Mouse (Mus musculus): ENCODE results near the gene Dedd.
"Not testable (repeated sequence)": the region's sequence is repeated elsewhere in the genome, so short reads cannot be mapped to it uniquely, and the experiment has no call there.

Dedd gene

GRCm38 (mm10) chr1:171319748-171320147, 9.2 kb upstream of the Dedd start:
- in situ Hi-C loops (cut with MboI), result no loop called here

- in situ Hi-C loops (cut with MboI), result no loop called here
Measured at GRCm38 (mm10) chr1:171320151-171320550, 8.8 kb upstream of the Dedd start.

GRCm38 (mm10) chr1:171321415-171321814, 7.5 kb upstream of the Dedd start:
- in situ Hi-C loops (cut with MboI), result no loop called here

- in situ Hi-C loops (cut with MboI), result no loop called here
Measured at GRCm38 (mm10) chr1:171322012-171322411, 6.9 kb upstream of the Dedd start.

- in situ Hi-C loops (cut with MboI), result no loop called here
Measured at GRCm38 (mm10) chr1:171325571-171325970, 3.4 kb upstream of the Dedd start.

- in situ Hi-C loops (cut with MboI), result not testable (repeated sequence)
Measured at GRCm38 (mm10) chr1:171326588-171326987, 2.4 kb upstream of the Dedd start.

GRCm38 (mm10) chr1:171328244-171328643, 701 bp upstream of the Dedd start:
- in situ Hi-C loops (cut with MboI), result no loop called here

GRCm38 (mm10) chr1:171329433-171330215, 679 bp downstream of the Dedd start:
- in situ Hi-C loops (cut with MboI), result no loop called here

- in situ Hi-C loops (cut with MboI), result no loop called here
Measured at GRCm38 (mm10) chr1:171330216-171330560, 1.2 kb downstream of the Dedd start.

- in situ Hi-C loops (cut with MboI), result no loop called here
Measured at GRCm38 (mm10) chr1:171342262-171343207, 13.6 kb downstream of the Dedd start.

GRCm38 (mm10) chr1:171343922-171344677, 15.2 kb downstream of the Dedd start:
- in situ Hi-C loops (cut with MboI), result no loop called here

GRCm38 (mm10) chr1:171344715-171345114, 15.8 kb downstream of the Dedd start:
- in situ Hi-C loops (cut with MboI), result no loop called here

- in situ Hi-C loops (cut with MboI), result no loop called here
Measured at GRCm38 (mm10) chr1:171345225-171346094, 16.5 kb downstream of the Dedd start, which contains the start of the genes Nit1 and Pfdn2. Gene Nit1 (minus strand): TSS chr1:171345646. Gene Pfdn2 (plus strand): TSS chr1:171345670.

- in situ Hi-C loops (cut with MboI), result no loop called here
Measured at GRCm38 (mm10) chr1:171346095-171346450, 17.1 kb downstream of the Dedd start.

GRCm38 (mm10) chr1:171348665-171349064, 19.7 kb downstream of the Dedd start:
- in situ Hi-C loops (cut with MboI), result no loop called here

- in situ Hi-C loops (cut with MboI), result no loop called here
Measured at GRCm38 (mm10) chr1:171349210-171349609, 20.3 kb downstream of the Dedd start.

GRCm38 (mm10) chr1:171355812-171356340, 26.9 kb downstream of the Dedd start:
- in situ Hi-C loops (cut with MboI), result no loop called here

GRCm38 (mm10) chr1:171356814-171357213, 27.9 kb downstream of the Dedd start:
- in situ Hi-C loops (cut with MboI), result no loop called here

- in situ Hi-C loops (cut with MboI), result no loop called here
Measured at GRCm38 (mm10) chr1:171358421-171358820, 29.5 kb downstream of the Dedd start.

- in situ Hi-C loops (cut with MboI), result loop anchor here (10.0 kb wide), 2 partner anchors 115 to 205 kb away; no protein-coding TSS in a partner anchor
Measured at GRCm38 (mm10) chr1:171360253-171360652, 31.3 kb downstream of the Dedd start.

- in situ Hi-C loops (cut with MboI), result loop anchor here (10.0 kb wide), 2 partner anchors 114 to 204 kb away; no protein-coding TSS in a partner anchor
Measured at GRCm38 (mm10) chr1:171360656-171361055, 31.7 kb downstream of the Dedd start, which contains the start of gene Klhdc9. Gene Klhdc9 (minus strand): TSS chr1:171360798.

All from mature B cell (primary cell).